Mouse (Mus musculus) thymus, adult 2 months (tissue): ENCODE measurements at regions not wholly inside any gene's neighbourhood (a gene's known extent, or its start where the extent isn't known, plus 50 kb on each side); places are given as distances from the start of the nearest gene placed in this dataset.

ENCODE experiments used
- CTCF ChIP-seq: fragments of 200-500 bp; IDR thresholded peaks from 2 replicates; pipeline ENCODE4 v1.5.1; 2012; ENCODE audit warnings: mild to moderate bottlenecking, control low read depth, low read length, moderate library complexity, borderline replicate concordance; ENCODE audit not compliant: control insufficient read depth, poor library complexity, insufficient read depth; ENCODE audit errors: extremely low read depth
- POLR2A ChIP-seq: fragments of 200-500 bp; IDR thresholded peaks from 2 replicates; pipeline ENCODE4 v1.6.1; 2012; ENCODE audit warnings: mild to moderate bottlenecking, low read length, control low read depth, moderate library complexity; ENCODE audit not compliant: control insufficient read depth, poor library complexity, insufficient read depth; ENCODE audit errors: extremely low read depth

DNA sequence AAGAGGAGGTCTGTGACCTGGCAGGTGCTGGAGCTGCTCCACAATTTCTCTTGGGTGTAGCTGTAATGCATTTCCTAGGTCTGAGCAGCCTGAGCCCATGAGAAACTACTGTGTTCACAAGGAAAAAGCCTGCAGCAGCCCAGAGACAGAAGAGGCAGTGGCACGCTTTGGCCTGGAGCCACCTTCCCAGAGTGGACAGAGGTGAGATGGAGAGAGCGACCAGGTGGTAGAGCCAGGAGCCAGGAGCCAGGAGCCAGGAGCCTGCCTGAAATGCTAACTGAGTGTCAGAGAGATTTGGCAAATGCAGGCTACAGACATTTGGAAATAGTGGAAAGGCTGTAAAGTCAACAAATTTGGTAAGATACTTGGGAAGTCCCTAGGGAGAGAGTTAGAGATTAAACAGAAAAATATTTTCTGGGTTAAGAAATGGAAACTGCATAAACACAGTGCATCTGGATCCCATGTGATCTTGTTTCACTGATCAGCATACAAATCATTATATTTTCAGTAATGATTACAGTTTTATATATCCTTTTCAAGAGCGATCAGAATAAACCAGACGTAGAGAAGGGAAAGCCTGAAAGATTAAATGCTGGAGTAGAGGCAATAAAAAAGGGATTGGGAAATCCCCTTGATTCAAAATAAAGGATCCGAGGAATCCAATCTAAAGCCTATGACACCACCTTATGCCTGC is 660.0 kb upstream of the Sel1l start:
- TF ChIP-seq CTCF (no peak), POLR2A (no peak)
